Mouse (Mus musculus): ENCODE measurements around the gene Kbtbd12. TPM values are rescaled to one million over a fixed set of nuclear protein-coding genes. Genes with fewer than 3 reads are reported as not detected.
A peak's percentile ranks its signal among the peaks of the same experiment; 100 is the strongest.

Gene Kbtbd12
- polyA plus RNA-seq, 1 experiment, result 0.19 TPM

GRCm38 (mm10) chr6:88627317-88627811 is 10.4 kb downstream of the Kbtbd12 start:
- H3K27me3 ChIP-seq (ENCODE audit: control insufficient read depth, insufficient read depth, low read length), result peaks cover 5% of the 10 kb centered on the region; the same call in 1 of the 2 replicates
- H3K4me3 ChIP-seq (ENCODE audit: extremely low read depth, insufficient read depth, insufficient read length), result peak overlapping the region; percentile 69
- peaks cover 8% of the 10 kb centered on the region; the same call in 1 of the 2 replicates for H3K4me1 ChIP-seq (ENCODE audit: control insufficient read depth, insufficient read depth, insufficient read length)
- H3K36me3 ChIP-seq (ENCODE audit: control insufficient read depth, insufficient read depth, low read length), result no peaks in the 10 kb centered on the region
- no peak for TF ChIP-seq POLR2A (IDR thresholded peaks at IDR 0.05; ENCODE audit: low read depth, low read length)
- no peak for TF ChIP-seq CTCF (IDR thresholded peaks at IDR 0.05; ENCODE audit: extremely low read depth, insufficient read depth, insufficient read length, insufficient replicate concordance)
- under 1% methylated on average over 51 of the region's 51 CpGs for WGBS
- peak; percentile 7 to 9 for DNase-seq (ENCODE audit: low read depth in 1 of 2, low spot score in 2 of 2)
- peak overlapping the region; percentile 53; the same call in 1 of the 2 replicates for H3K27ac ChIP-seq (ENCODE audit: insufficient read depth, low read length)

- H3K27me3 ChIP-seq (ENCODE audit: control insufficient read depth, insufficient read depth, low read length), result peaks cover 5% of the 10 kb centered on the region; the same call in 1 of the 2 replicates
- peak overlapping the region; percentile 53; the same call in 1 of the 2 replicates for H3K27ac ChIP-seq (ENCODE audit: insufficient read depth, low read length)
- no peaks in the 10 kb centered on the region for H3K36me3 ChIP-seq (ENCODE audit: control insufficient read depth, insufficient read depth, low read length)
- peaks cover 8% of the 10 kb centered on the region; the same call in 1 of the 2 replicates for H3K4me1 ChIP-seq (ENCODE audit: control insufficient read depth, insufficient read depth, insufficient read length)
- TF ChIP-seq POLR2A (IDR thresholded peaks at IDR 0.05; ENCODE audit: low read depth, low read length), result no peak
- TF ChIP-seq CTCF (IDR thresholded peaks at IDR 0.05; ENCODE audit: extremely low read depth, insufficient read depth, insufficient read length, insufficient replicate concordance), result no peak
- 20% methylated on average over 11 of the region's 11 CpGs for WGBS
- H3K4me3 ChIP-seq (ENCODE audit: extremely low read depth, insufficient read depth, insufficient read length), result peak overlapping the region; percentile 69
- DNase-seq (ENCODE audit: low read depth in 1 of 2, low spot score in 2 of 2), result no peak
Observed at GRCm38 (mm10) chr6:88626912-88627311, 10.8 kb downstream of the Kbtbd12 start.

- H3K27ac ChIP-seq (ENCODE audit: insufficient read depth, low read length), result no peak overlapping the region
- no peaks in the 10 kb centered on the region for H3K36me3 ChIP-seq (ENCODE audit: control insufficient read depth, insufficient read depth, low read length)
- no peak for DNase-seq (ENCODE audit: low read depth in 1 of 2, low spot score in 2 of 2)
- TF ChIP-seq CTCF (IDR thresholded peaks at IDR 0.05; ENCODE audit: extremely low read depth, insufficient read depth, insufficient read length, insufficient replicate concordance) (no peak), POLR2A (IDR thresholded peaks at IDR 0.05; ENCODE audit: low read depth, low read length) (no peak)
- peaks cover 8% of the 10 kb centered on the region; the same call in 1 of the 2 replicates for H3K4me1 ChIP-seq (ENCODE audit: control insufficient read depth, insufficient read depth, insufficient read length)
- WGBS, result 71% methylated on average over 4 of the region's 4 CpGs
- no peak overlapping the region for H3K4me3 ChIP-seq (ENCODE audit: extremely low read depth, insufficient read depth, insufficient read length)
- peaks cover 5% of the 10 kb centered on the region; the same call in 1 of the 2 replicates for H3K27me3 ChIP-seq (ENCODE audit: control insufficient read depth, insufficient read depth, low read length)
Observed at GRCm38 (mm10) chr6:88626462-88626861, 11.3 kb downstream of the Kbtbd12 start.

- Histone ChIP-seq H3K27ac (ENCODE audit: insufficient read depth, low read length) (no peak overlapping the region), H3K27me3 (ENCODE audit: control insufficient read depth, insufficient read depth, low read length) (no peaks in the 10 kb centered on the region), H3K4me1 (ENCODE audit: control insufficient read depth, insufficient read depth, insufficient read length) (no peaks in the 10 kb centered on the region), H3K4me3 (ENCODE audit: extremely low read depth, insufficient read depth, insufficient read length) (no peak overlapping the region), H3K36me3 (ENCODE audit: control insufficient read depth, insufficient read depth, low read length) (no peaks in the 10 kb centered on the region)
- no peak for TF ChIP-seq POLR2A (IDR thresholded peaks at IDR 0.05; ENCODE audit: low read depth, low read length)
- no peak for TF ChIP-seq CTCF (IDR thresholded peaks at IDR 0.05; ENCODE audit: extremely low read depth, insufficient read depth, insufficient read length, insufficient replicate concordance)
- 86% methylated on average over 4 of the region's 4 CpGs for WGBS
- no peak for DNase-seq (ENCODE audit: low read depth in 1 of 2, low spot score in 2 of 2)
Observed at GRCm38 (mm10) chr6:88621816-88622481, 15.8 kb downstream of the Kbtbd12 start.

- 75% methylated on average over 5 of the region's 5 CpGs for WGBS
- no peaks in the 10 kb centered on the region for H3K36me3 ChIP-seq (ENCODE audit: control insufficient read depth, insufficient read depth, low read length)
- no peak overlapping the region for H3K27ac ChIP-seq (ENCODE audit: insufficient read depth, low read length)
- no peak overlapping the region for H3K4me3 ChIP-seq (ENCODE audit: extremely low read depth, insufficient read depth, insufficient read length)
- TF ChIP-seq CTCF (IDR thresholded peaks at IDR 0.05; ENCODE audit: extremely low read depth, insufficient read depth, insufficient read length, insufficient replicate concordance), result no peak
- no peak for TF ChIP-seq POLR2A (IDR thresholded peaks at IDR 0.05; ENCODE audit: low read depth, low read length)
- no peaks in the 10 kb centered on the region for H3K4me1 ChIP-seq (ENCODE audit: control insufficient read depth, insufficient read depth, insufficient read length)
- no peak for DNase-seq (ENCODE audit: low read depth in 1 of 2, low spot score in 2 of 2)
- H3K27me3 ChIP-seq (ENCODE audit: control insufficient read depth, insufficient read depth, low read length), result no peaks in the 10 kb centered on the region
Observed at GRCm38 (mm10) chr6:88619542-88619941, 18.2 kb downstream of the Kbtbd12 start.

- Histone ChIP-seq H3K4me3 (ENCODE audit: extremely low read depth, insufficient read depth, insufficient read length) (no peak overlapping the region), H3K27ac (ENCODE audit: insufficient read depth, low read length) (no peak overlapping the region), H3K36me3 (ENCODE audit: control insufficient read depth, insufficient read depth, low read length) (no peaks in the 10 kb centered on the region), H3K4me1 (ENCODE audit: control insufficient read depth, insufficient read depth, insufficient read length) (no peaks in the 10 kb centered on the region), H3K27me3 (ENCODE audit: control insufficient read depth, insufficient read depth, low read length) (no peaks in the 10 kb centered on the region)
- no peak for TF ChIP-seq POLR2A (IDR thresholded peaks at IDR 0.05; ENCODE audit: low read depth, low read length)
- no peak for TF ChIP-seq CTCF (IDR thresholded peaks at IDR 0.05; ENCODE audit: extremely low read depth, insufficient read depth, insufficient read length, insufficient replicate concordance)
- DNase-seq (ENCODE audit: low read depth in 1 of 2, low spot score in 2 of 2), result no peak
- WGBS, result 86% methylated on average over 2 of the region's 2 CpGs
Observed at GRCm38 (mm10) chr6:88615352-88615751, 22.4 kb downstream of the Kbtbd12 start.

- no peak for DNase-seq (ENCODE audit: low read depth in 1 of 2, low spot score in 2 of 2)
- no peak for TF ChIP-seq POLR2A (IDR thresholded peaks at IDR 0.05; ENCODE audit: low read depth, low read length)
- no peak for TF ChIP-seq CTCF (IDR thresholded peaks at IDR 0.05; ENCODE audit: extremely low read depth, insufficient read depth, insufficient read length, insufficient replicate concordance)
- Histone ChIP-seq H3K4me3 (ENCODE audit: extremely low read depth, insufficient read depth, insufficient read length) (no peak overlapping the region), H3K27ac (ENCODE audit: insufficient read depth, low read length) (no peak overlapping the region), H3K4me1 (ENCODE audit: control insufficient read depth, insufficient read depth, insufficient read length) (no peaks in the 10 kb centered on the region), H3K36me3 (ENCODE audit: control insufficient read depth, insufficient read depth, low read length) (no peaks in the 10 kb centered on the region), H3K27me3 (ENCODE audit: control insufficient read depth, insufficient read depth, low read length) (no peaks in the 10 kb centered on the region)
- 62% methylated on average over 2 of the region's 2 CpGs for WGBS
Observed at GRCm38 (mm10) chr6:88606417-88606816, 31.3 kb downstream of the Kbtbd12 start.
